Mouse (Mus musculus) liver, embryonic 12.5 days (tissue): ENCODE data around the gene Sh3kbp1. TPM values are rescaled to one million over a fixed set of nuclear protein-coding genes. Genes with fewer than 3 reads are reported as not detected.

Experiments
- ATAC-seq: fragments of 200-750 bp; cut with Nextera tagmentation; 2 replicates; pipeline ENCODE4 v1.8.0; 2017; ENCODE audit warnings: moderate number of reproducible peaks, mild to moderate bottlenecking, moderate library complexity
- H3K27ac ChIP-seq: fragments of 300-500 bp; sonication (generic); 2 replicates; pipeline ENCODE4 v1.5.1; 2016; ENCODE audit warnings: mild to moderate bottlenecking
- H3K27me3 ChIP-seq: fragments of 300-500 bp; sonication (generic); replicated peaks from 2 replicates; pipeline ENCODE4 v1.6.1; 2016; ENCODE audit warnings: mild to moderate bottlenecking, moderate library complexity
- H3K36me3 ChIP-seq: fragments of 300-500 bp; sonication (generic); 2 replicates; pipeline ENCODE4 v1.6.1; 2016; ENCODE audit warnings: mild to moderate bottlenecking, moderate library complexity
- H3K4me1 ChIP-seq: fragments of 300-500 bp; sonication (generic); 2 replicates; pipeline ENCODE4 v1.6.1; 2016
- H3K4me2 ChIP-seq: fragments of 300-500 bp; sonication (generic); 2 replicates; pipeline ENCODE4 v1.6.1; 2016; ENCODE audit warnings: mild to moderate bottlenecking, moderate library complexity
- H3K4me3 ChIP-seq: fragments of 300-500 bp; sonication (generic); 2 replicates; pipeline ENCODE4 v1.5.1; 2016; ENCODE audit warnings: mild to moderate bottlenecking, moderate library complexity
- H3K9ac ChIP-seq: fragments of 300-500 bp; sonication (generic); 2 replicates; pipeline ENCODE4 v1.6.1; 2016; ENCODE audit warnings: mild to moderate bottlenecking, moderate library complexity
- H3K9me3 ChIP-seq: fragments of 300-500 bp; sonication (generic); replicated peaks from 2 replicates; pipeline ENCODE4 v1.6.1; 2016; ENCODE audit warnings: mild to moderate bottlenecking, moderate library complexity
- WGBS: fragments of 180-500 bp; shearing (Covaris S2); methylation state at CpG from one replicate; pipeline ENCODE4 v1.1.7; 2016; ENCODE audit not compliant: insufficient replicate concordance; 5-methylcytosine and 5-hydroxymethylcytosine counted together
- polyA plus RNA-seq: library from polyadenylated mRNA; unstranded; fragments of >200 nt; fragmentation: Nextera tagmentation; extraction: Ambion mirVana; gene quantifications from 2 replicates; pipeline ENCODE4 v1.2.1, GENCODE M21; 2016

Gene Sh3kbp1
- polyA plus RNA-seq, 1 experiment from 2014 or later: 16.8 TPM

- WGBS: 25% methylated on average over 7 of the region's 7 CpGs
- H3K27me3 ChIP-seq: no peaks in the 10 kb centered on the region
Measured at GRCm38 (mm10) chrX:159756901-159757821, 130.1 kb downstream of the Sh3kbp1 start.

DNA sequence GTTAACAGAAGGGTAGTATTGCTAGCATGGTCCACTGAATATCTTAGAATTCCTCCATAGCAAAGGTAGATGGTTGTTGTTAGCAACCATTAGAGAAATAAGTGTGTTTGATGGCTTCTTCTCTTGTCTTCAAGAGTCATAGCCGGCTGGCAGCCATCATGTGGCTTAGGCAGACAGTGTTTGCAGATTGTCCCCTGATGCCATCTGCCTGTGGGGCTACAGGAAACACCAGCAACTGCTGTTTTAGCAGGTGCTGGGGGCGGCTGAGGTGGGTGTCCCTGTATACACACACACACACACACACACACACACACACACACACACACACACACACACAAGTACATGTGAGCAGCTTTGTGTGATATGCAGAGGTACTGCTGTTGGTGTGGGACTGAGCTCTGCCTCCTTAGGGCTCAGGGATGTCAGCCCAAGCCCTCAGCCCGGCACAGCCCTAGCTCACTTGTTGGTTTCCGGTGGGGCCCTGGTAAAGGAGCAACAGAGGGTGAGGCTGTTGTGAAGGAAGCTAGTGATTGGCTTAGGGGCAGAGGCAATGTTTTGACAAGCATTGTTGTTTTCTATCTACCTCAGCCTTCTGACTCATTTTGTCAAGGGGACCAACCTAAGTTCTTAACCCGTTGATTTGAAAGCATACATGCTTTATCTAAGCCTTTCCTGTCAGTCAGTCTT, 130.9 kb downstream of the Sh3kbp1 start:
- ATAC-seq: peak; percentile 74
- Histone ChIP-seq H3K27me3 (no peaks in the 10 kb centered on the region), H3K4me2 (peak overlapping the region; percentile 47), H3K9me3 (no peaks in the 10 kb centered on the region), H3K4me3 (no peak overlapping the region), H3K9ac (no peak overlapping the region), H3K4me1 (peaks cover 23% of the 10 kb centered on the region), H3K36me3 (no peaks in the 10 kb centered on the region), H3K27ac (peak overlapping the region; percentile 80)
- WGBS: 31% methylated on average over 4 of the region's 5 CpGs

More at GRCm38 (mm10) chrX:159756901-159757821, 130.1 kb downstream of the Sh3kbp1 start:
- Histone ChIP-seq H3K4me1 (peaks cover 23% of the 10 kb centered on the region), H3K36me3 (no peaks in the 10 kb centered on the region), H3K27ac (peak overlapping the region; percentile 80), H3K9ac (no peak overlapping the region), H3K4me3 (no peak overlapping the region), H3K4me2 (peak overlapping the region; percentile 47), H3K9me3 (no peaks in the 10 kb centered on the region)
- ATAC-seq: peak; percentile 95

GRCm38 (mm10) chrX:159763801-159764200, 136.7 kb downstream of the Sh3kbp1 start:
- Histone ChIP-seq H3K27ac (no peak overlapping the region), H3K27me3 (no peaks in the 10 kb centered on the region), H3K9ac (no peak overlapping the region), H3K4me3 (no peak overlapping the region), H3K9me3 (no peaks in the 10 kb centered on the region), H3K36me3 (no peaks in the 10 kb centered on the region), H3K4me1 (no peaks in the 10 kb centered on the region), H3K4me2 (no peak overlapping the region)
- no peak for ATAC-seq
- WGBS: 53% methylated on average over 3 of the region's 3 CpGs

DNA sequence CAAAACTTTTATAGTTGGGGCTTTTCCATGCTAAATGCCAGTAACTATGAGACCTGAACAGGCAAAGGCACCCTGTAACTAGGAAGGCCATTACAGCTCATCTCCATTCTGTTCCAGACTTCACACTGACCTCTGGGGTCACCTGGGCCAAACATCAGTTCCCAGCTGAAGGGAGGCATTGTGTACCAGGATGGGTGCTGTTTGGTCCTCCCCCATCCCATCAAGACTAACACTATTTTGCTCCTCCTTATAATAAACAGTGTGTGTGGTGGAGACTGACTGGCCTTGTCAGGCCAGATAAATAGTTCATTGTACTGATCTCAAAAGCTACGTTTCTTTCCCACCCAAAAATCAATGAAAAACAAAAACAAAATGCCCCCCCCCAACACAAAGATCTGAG, 138.8 kb downstream of the Sh3kbp1 start:
- H3K36me3 ChIP-seq: no peaks in the 10 kb centered on the region
- H3K9ac ChIP-seq: no peak overlapping the region
- H3K27me3 ChIP-seq: no peaks in the 10 kb centered on the region
- H3K9me3 ChIP-seq: no peaks in the 10 kb centered on the region
- H3K27ac ChIP-seq: no peak overlapping the region
- WGBS: 47% methylated on average over 1 of the region's 1 CpGs
- no peaks in the 10 kb centered on the region for H3K4me1 ChIP-seq
- no peak for ATAC-seq
- no peak overlapping the region for H3K4me2 ChIP-seq
- no peak overlapping the region for H3K4me3 ChIP-seq

DNA sequence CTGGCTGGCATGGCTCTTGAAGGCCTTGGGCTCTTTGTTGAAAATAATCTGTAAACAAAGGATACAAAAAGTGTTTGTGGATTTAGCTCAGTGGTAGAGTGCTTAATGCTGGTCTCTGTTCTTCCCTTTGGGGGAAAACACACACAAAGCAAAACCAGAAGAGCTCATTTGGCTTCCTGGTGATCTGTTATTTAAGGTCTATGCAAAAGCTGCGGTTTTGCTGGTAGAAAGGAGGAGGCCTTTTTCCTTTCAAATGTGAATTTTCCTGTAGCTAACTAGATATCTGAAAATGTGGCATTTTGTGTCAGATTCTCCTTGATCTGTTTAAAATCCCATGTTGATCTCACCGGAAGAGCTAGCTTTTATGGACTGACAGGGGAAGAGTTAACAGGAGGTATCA, 141.9 kb downstream of the Sh3kbp1 start:
- WGBS: 59% methylated on average over 2 of the region's 2 CpGs
- Histone ChIP-seq H3K27ac (no peak overlapping the region), H3K9ac (no peak overlapping the region), H3K36me3 (no peaks in the 10 kb centered on the region), H3K4me1 (no peaks in the 10 kb centered on the region), H3K9me3 (no peaks in the 10 kb centered on the region), H3K4me3 (no peak overlapping the region), H3K27me3 (no peaks in the 10 kb centered on the region; the same call in 1 of the 2 replicates), H3K4me2 (no peak overlapping the region)
- no peak for ATAC-seq

DNA sequence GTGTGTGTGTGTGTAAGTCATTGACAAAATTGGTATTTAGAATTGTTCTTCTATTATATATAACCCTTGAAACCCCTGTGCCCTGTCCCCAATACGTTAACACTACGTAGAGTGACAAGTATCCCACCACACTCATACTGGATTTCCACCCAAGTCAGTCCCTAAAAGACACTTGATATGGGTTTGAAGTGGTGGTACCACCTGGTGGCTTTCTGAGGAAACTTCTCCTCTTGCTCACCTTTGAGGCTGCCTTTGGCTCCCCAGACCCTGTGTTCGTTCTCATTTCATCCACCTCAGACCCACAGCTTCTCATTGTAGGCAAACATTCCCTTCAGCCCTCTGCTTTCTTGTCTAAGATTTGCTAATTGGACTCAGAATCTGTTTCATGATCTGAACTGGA, 142.7 kb downstream of the Sh3kbp1 start:
- H3K9me3 ChIP-seq: no peaks in the 10 kb centered on the region
- no peak for ATAC-seq
- no peaks in the 10 kb centered on the region; the same call in 1 of the 2 replicates for H3K27me3 ChIP-seq
- no peak overlapping the region for H3K27ac ChIP-seq
- H3K9ac ChIP-seq: no peak overlapping the region
- H3K4me1 ChIP-seq: no peaks in the 10 kb centered on the region
- WGBS: 82% methylated on average over 1 of the region's 3 CpGs
- H3K4me2 ChIP-seq: no peak overlapping the region
- no peak overlapping the region for H3K4me3 ChIP-seq
- no peaks in the 10 kb centered on the region for H3K36me3 ChIP-seq

- Histone ChIP-seq H3K9me3 (no peaks in the 10 kb centered on the region), H3K9ac (no peak overlapping the region), H3K27ac (no peak overlapping the region), H3K4me3 (no peak overlapping the region), H3K36me3 (no peaks in the 10 kb centered on the region), H3K4me1 (no peaks in the 10 kb centered on the region), H3K27me3 (no peaks in the 10 kb centered on the region; the same call in 1 of the 2 replicates), H3K4me2 (no peak overlapping the region)
- 60% methylated on average over 4 of the region's 4 CpGs for WGBS
- no peak for ATAC-seq
Measured at GRCm38 (mm10) chrX:159772137-159772536, 145.1 kb downstream of the Sh3kbp1 start.

DNA sequence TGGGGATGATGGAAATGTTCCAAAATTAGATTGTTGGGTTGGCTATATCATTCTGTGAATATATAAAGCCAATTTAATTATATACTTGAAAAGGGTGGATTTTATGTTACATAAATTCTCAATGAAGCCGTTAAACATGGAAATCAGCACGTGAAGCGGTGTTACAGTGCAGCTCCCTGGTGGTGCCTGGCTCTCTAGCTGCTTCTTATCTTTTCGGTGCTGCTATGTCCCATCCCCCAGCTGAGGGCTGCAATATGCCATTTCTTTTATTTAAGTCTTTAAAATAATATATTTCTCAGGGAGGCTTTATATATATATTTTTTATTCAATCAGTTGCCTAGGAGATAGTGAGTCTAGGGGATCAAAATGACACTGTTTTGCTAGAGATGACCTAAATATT, 148.0 kb downstream of the Sh3kbp1 start:
- ATAC-seq: no peak
- Histone ChIP-seq H3K4me1 (no peaks in the 10 kb centered on the region), H3K27me3 (no peaks in the 10 kb centered on the region; the same call in 1 of the 2 replicates), H3K36me3 (no peaks in the 10 kb centered on the region), H3K9ac (no peak overlapping the region), H3K4me3 (no peak overlapping the region), H3K27ac (no peak overlapping the region), H3K9me3 (no peaks in the 10 kb centered on the region), H3K4me2 (no peak overlapping the region)
- WGBS: 56% methylated on average over 4 of the region's 4 CpGs

DNA sequence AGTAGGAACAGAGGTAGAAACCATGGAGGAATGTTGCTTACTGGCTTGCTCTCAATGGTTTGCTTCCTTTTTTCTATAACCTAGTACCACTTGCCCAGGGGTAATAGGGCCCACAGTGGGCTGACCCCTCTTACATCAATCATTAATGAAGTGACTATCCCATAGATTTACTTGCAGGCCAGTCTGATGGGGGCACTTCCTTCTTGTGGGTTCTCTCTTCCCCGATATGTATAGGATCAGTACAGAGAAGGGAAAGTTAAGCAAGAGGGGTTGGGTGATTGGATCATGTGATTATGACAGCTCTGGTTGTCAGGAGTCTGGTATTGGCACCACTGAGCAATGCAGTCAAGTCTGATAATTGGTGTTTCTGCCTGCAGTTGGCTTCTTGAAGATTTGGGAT, 151.7 kb downstream of the Sh3kbp1 start:
- H3K4me1 ChIP-seq: no peaks in the 10 kb centered on the region
- whole genome bisulfite sequencing: 50% methylated on average over 1 of the region's 1 CpGs
- H3K9ac ChIP-seq: no peak overlapping the region
- no peaks in the 10 kb centered on the region for H3K27me3 ChIP-seq
- no peak overlapping the region for H3K4me3 ChIP-seq
- no peak for ATAC-seq
- no peaks in the 10 kb centered on the region for H3K9me3 ChIP-seq
- H3K4me2 ChIP-seq: no peak overlapping the region
- no peaks in the 10 kb centered on the region for H3K36me3 ChIP-seq
- no peak overlapping the region for H3K27ac ChIP-seq

- H3K4me2 ChIP-seq: no peak overlapping the region
- H3K27ac ChIP-seq: no peak overlapping the region
- H3K9me3 ChIP-seq: no peaks in the 10 kb centered on the region
- H3K27me3 ChIP-seq: no peaks in the 10 kb centered on the region
- WGBS: 62% methylated on average over 3 of the region's 3 CpGs
- H3K36me3 ChIP-seq: no peaks in the 10 kb centered on the region
- no peaks in the 10 kb centered on the region for H3K4me1 ChIP-seq
- no peak for ATAC-seq
- H3K4me3 ChIP-seq: no peak overlapping the region
- H3K9ac ChIP-seq: no peak overlapping the region
Measured at GRCm38 (mm10) chrX:159790516-159790915, 163.4 kb downstream of the Sh3kbp1 start.

DNA sequence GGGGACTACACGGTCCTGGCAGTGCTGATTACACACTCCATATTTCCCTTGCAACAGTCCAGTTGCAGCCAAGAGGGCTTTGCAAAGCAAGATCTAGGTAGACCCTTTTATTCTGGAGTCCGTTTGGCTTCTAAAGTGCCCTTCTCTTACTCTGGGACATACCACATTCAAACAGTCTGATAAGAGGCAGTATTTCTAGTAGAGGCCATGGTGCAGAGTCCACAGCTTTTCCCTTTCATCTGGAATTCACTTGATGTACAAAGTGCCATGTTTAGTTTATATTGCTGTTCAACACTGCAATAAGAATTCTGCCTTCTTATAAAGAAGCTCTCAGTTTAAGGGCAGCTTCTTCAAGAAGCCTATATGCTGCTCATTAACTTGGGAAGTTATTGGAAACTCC, 168.5 kb downstream of the Sh3kbp1 start:
- Histone ChIP-seq H3K9ac (no peak overlapping the region), H3K27me3 (0 out of 2 replicates have a peak, but pooled peaks cover 4% of the 10 kb centered on the region), H3K27ac (no peak overlapping the region), H3K4me1 (no peaks in the 10 kb centered on the region), H3K36me3 (no peaks in the 10 kb centered on the region), H3K4me2 (no peak overlapping the region), H3K9me3 (no peaks in the 10 kb centered on the region), H3K4me3 (no peak overlapping the region)
- WGBS: 51% methylated on average over 2 of the region's 2 CpGs
- no peak for ATAC-seq

DNA sequence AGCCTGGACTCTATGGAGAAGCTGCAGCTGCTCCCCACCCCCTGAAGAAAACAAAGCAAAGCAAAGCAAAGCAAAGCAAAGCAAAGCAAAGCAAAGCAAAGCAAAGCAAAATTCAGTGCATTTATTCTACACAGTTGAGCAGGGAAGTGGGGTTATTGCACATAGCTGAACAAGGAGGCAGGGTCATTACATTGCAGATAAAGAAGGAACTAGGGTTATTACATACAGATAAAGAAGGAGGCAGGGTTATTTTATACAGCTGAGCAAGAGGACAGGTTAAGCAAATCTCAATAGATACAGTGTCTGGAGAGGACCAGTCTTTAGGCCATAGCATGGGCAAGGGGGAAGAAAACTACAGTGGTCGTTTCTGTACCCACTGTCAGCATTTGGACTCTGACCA, 177.3 kb downstream of the Sh3kbp1 start:
- Histone ChIP-seq H3K36me3 (no peaks in the 10 kb centered on the region), H3K4me1 (no peaks in the 10 kb centered on the region), H3K9me3 (no peaks in the 10 kb centered on the region), H3K9ac (no peak overlapping the region), H3K27me3 (peaks cover 8% of the 10 kb centered on the region; the same call in 1 of the 2 replicates), H3K4me2 (no peak overlapping the region), H3K27ac (no peak overlapping the region), H3K4me3 (no peak overlapping the region)
- no peak for ATAC-seq
- WGBS: 41% methylated on average over 1 of the region's 1 CpGs
